Mouse (Mus musculus) activated CD4-positive, CD25-positive, alpha-beta regulatory T cell, adult 4 months (primary cell): Measurements from ENCODE around the gene Mc3r. TPM values are rescaled to one million over a fixed set of nuclear protein-coding genes. Genes with fewer than 3 reads are reported as not detected.

Experiments used
- polyA plus RNA-seq, 2 experiments: library from polyadenylated mRNA; unstranded; fragments of 100-300 nt; shearing (Covaris generic); gene quantifications; one replicate each; pipeline ENCODE4 v1.2.1; 2017

Gene Mc3r
- polyA plus RNA-seq, 2 experiments from 2014 or later, result not detected

Other genes starting within 250 kb of the Mc3r start
- not detected for gene Cbln4, start 205.0 kb upstream of the Mc3r start, polyA plus RNA-seq
- 10 to 100 TPM in 1 of 2 experiments, 1 to 10 TPM in 1; 8.5 to 10.6 TPM for gene Fam210b, start 97.1 kb downstream of the Mc3r start, polyA plus RNA-seq
- gene Aurka, start 122.0 kb downstream of the Mc3r start, polyA plus RNA-seq, result 10 to 100 TPM; 14.6 to 18.4 TPM
- gene Cstf1, start 122.2 kb downstream of the Mc3r start, polyA plus RNA-seq, result 10 to 100 TPM; 32.3 to 35.7 TPM
- 1 to 10 TPM; 7.8 to 9.3 TPM for gene Cass4, start 145.3 kb downstream of the Mc3r start, polyA plus RNA-seq
- 100 to 1,000 TPM in 1 of 2 experiments, 10 to 100 TPM in 1; 99.4 to 120 TPM for gene Rtf2, start 192.1 kb downstream of the Mc3r start, polyA plus RNA-seq
- 1 to 10 TPM; 4.0 to 7.4 TPM for gene Gcnt7, start 210.1 kb downstream of the Mc3r start, polyA plus RNA-seq
- 1 to 10 TPM; 1.6 to 1.9 TPM for gene Fam209, start 224.0 kb downstream of the Mc3r start, polyA plus RNA-seq